Mouse (Mus musculus): Measurements from ENCODE around the gene Klhl31. TPM values are rescaled to one million over a fixed set of nuclear protein-coding genes. Genes with fewer than 3 reads are reported as not detected.

The Klhl31 gene
- polyA plus RNA-seq, 1 experiment from 2014 or later: 3.5 TPM

- no peak for ATAC-seq (ENCODE audit: insufficient read depth, low FRiP score, low TSS enrichment)
- no peaks in the 10 kb centered on the region for H3K27me3 ChIP-seq (ENCODE audit: control insufficient read depth, insufficient read depth, low read length)
- H3K4me3 ChIP-seq (ENCODE audit: low read depth, low read length): no peak overlapping the region
- H3K36me3 ChIP-seq (ENCODE audit: control insufficient read depth, insufficient read depth, low read length): no peaks in the 10 kb centered on the region
- no peak overlapping the region for H3K27ac ChIP-seq (ENCODE audit: low read depth, low read length)
- no peaks in the 10 kb centered on the region for H3K9me3 ChIP-seq (ENCODE audit: control insufficient read depth, low read length)
- 86% methylated on average over 4 of the region's 4 CpGs for WGBS
- no peaks in the 10 kb centered on the region for H3K4me1 ChIP-seq (ENCODE audit: control insufficient read depth, insufficient read depth, low read length)
- no peak overlapping the region for H3K9ac ChIP-seq (ENCODE audit: low read length)
- DNase-seq (ENCODE audit: low spot score): no peak
- H3K4me2 ChIP-seq (ENCODE audit: low read depth): no peak overlapping the region
Measured at GRCm38 (mm10) chr9:77703476-77703875, 67.2 kb downstream of the Klhl31 start.

GRCm38 (mm10) chr9:77704108-77704507 is 67.8 kb downstream of the Klhl31 start:
- no peaks in the 10 kb centered on the region for H3K36me3 ChIP-seq (ENCODE audit: control insufficient read depth, insufficient read depth, low read length)
- no peaks in the 10 kb centered on the region for H3K27me3 ChIP-seq (ENCODE audit: control insufficient read depth, insufficient read depth, low read length)
- DNase-seq (ENCODE audit: low spot score) (no peak), ATAC-seq (ENCODE audit: insufficient read depth, low FRiP score, low TSS enrichment) (no peak)
- WGBS: 87% methylated on average over 4 of the region's 4 CpGs
- H3K4me1 ChIP-seq (ENCODE audit: control insufficient read depth, insufficient read depth, low read length): no peaks in the 10 kb centered on the region
- no peak overlapping the region for H3K4me2 ChIP-seq (ENCODE audit: low read depth)
- H3K4me3 ChIP-seq (ENCODE audit: low read depth, low read length): no peak overlapping the region
- H3K9ac ChIP-seq (ENCODE audit: low read length): no peak overlapping the region
- no peaks in the 10 kb centered on the region for H3K9me3 ChIP-seq (ENCODE audit: control insufficient read depth, low read length)
- no peak overlapping the region for H3K27ac ChIP-seq (ENCODE audit: low read depth, low read length)

- Histone ChIP-seq H3K4me3 (ENCODE audit: low read depth, low read length) (no peak overlapping the region), H3K27ac (ENCODE audit: low read depth, low read length) (no peak overlapping the region), H3K27me3 (ENCODE audit: control insufficient read depth, insufficient read depth, low read length) (no peaks in the 10 kb centered on the region), H3K4me2 (ENCODE audit: low read depth) (no peak overlapping the region), H3K9ac (ENCODE audit: low read length) (no peak overlapping the region), H3K4me1 (ENCODE audit: control insufficient read depth, insufficient read depth, low read length) (no peaks in the 10 kb centered on the region), H3K36me3 (ENCODE audit: control insufficient read depth, insufficient read depth, low read length) (no peaks in the 10 kb centered on the region), H3K9me3 (ENCODE audit: control insufficient read depth, low read length) (no peaks in the 10 kb centered on the region)
- WGBS: 86% methylated on average over 6 of the region's 6 CpGs
- DNase-seq (ENCODE audit: low spot score) (no peak), ATAC-seq (ENCODE audit: insufficient read depth, low FRiP score, low TSS enrichment) (no peak)
Measured at GRCm38 (mm10) chr9:77706515-77706914, 70.2 kb downstream of the Klhl31 start.

- Histone ChIP-seq H3K27ac (ENCODE audit: low read depth, low read length) (no peak overlapping the region), H3K9ac (ENCODE audit: low read length) (no peak overlapping the region), H3K9me3 (ENCODE audit: control insufficient read depth, low read length) (no peaks in the 10 kb centered on the region), H3K27me3 (ENCODE audit: control insufficient read depth, insufficient read depth, low read length) (no peaks in the 10 kb centered on the region), H3K4me2 (ENCODE audit: low read depth) (no peak overlapping the region), H3K4me1 (ENCODE audit: control insufficient read depth, insufficient read depth, low read length) (no peaks in the 10 kb centered on the region), H3K36me3 (ENCODE audit: control insufficient read depth, insufficient read depth, low read length) (no peaks in the 10 kb centered on the region), H3K4me3 (ENCODE audit: low read depth, low read length) (no peak overlapping the region)
- WGBS: 84% methylated on average over 9 of the region's 9 CpGs
- DNase-seq (ENCODE audit: low spot score) (no peak), ATAC-seq (ENCODE audit: insufficient read depth, low FRiP score, low TSS enrichment) (no peak)
Measured at GRCm38 (mm10) chr9:77707433-77708139, 71.3 kb downstream of the Klhl31 start.

- Histone ChIP-seq H3K4me2 (ENCODE audit: low read depth) (no peak overlapping the region), H3K27me3 (ENCODE audit: control insufficient read depth, insufficient read depth, low read length) (no peaks in the 10 kb centered on the region), H3K9ac (ENCODE audit: low read length) (no peak overlapping the region), H3K36me3 (ENCODE audit: control insufficient read depth, insufficient read depth, low read length) (no peaks in the 10 kb centered on the region), H3K27ac (ENCODE audit: low read depth, low read length) (no peak overlapping the region), H3K4me3 (ENCODE audit: low read depth, low read length) (no peak overlapping the region), H3K9me3 (ENCODE audit: control insufficient read depth, low read length) (no peaks in the 10 kb centered on the region), H3K4me1 (ENCODE audit: control insufficient read depth, insufficient read depth, low read length) (no peaks in the 10 kb centered on the region)
- ATAC-seq (ENCODE audit: insufficient read depth, low FRiP score, low TSS enrichment): no peak
- WGBS: 73% methylated on average over 5 of the region's 5 CpGs
- DNase-seq (ENCODE audit: low spot score): no peak
Measured at GRCm38 (mm10) chr9:77708950-77709349, 72.7 kb downstream of the Klhl31 start.

Other genes starting within 250 kb of the Klhl31 start
- 7.2 and 7.4 TPM in 2 replicates for gene Lrrc1, start 91.6 kb upstream of the Klhl31 start, polyA plus RNA-seq (2014; fragmentation: Nextera tagmentation; extraction: Ambion mirVana)
- 20.4 and 22.5 TPM in 2 replicates for gene Gclc, start 118.0 kb downstream of the Klhl31 start, polyA plus RNA-seq (2014; fragmentation: Nextera tagmentation; extraction: Ambion mirVana)

All from neural tube, embryonic 11.5 days (tissue).